Mouse (Mus musculus): ENCODE measurements around the gene Trp53rkb.
"Not testable (repeated sequence)": the region's sequence is repeated elsewhere in the genome, so short reads cannot be mapped to it uniquely, and the experiment has no call there.

DNA sequence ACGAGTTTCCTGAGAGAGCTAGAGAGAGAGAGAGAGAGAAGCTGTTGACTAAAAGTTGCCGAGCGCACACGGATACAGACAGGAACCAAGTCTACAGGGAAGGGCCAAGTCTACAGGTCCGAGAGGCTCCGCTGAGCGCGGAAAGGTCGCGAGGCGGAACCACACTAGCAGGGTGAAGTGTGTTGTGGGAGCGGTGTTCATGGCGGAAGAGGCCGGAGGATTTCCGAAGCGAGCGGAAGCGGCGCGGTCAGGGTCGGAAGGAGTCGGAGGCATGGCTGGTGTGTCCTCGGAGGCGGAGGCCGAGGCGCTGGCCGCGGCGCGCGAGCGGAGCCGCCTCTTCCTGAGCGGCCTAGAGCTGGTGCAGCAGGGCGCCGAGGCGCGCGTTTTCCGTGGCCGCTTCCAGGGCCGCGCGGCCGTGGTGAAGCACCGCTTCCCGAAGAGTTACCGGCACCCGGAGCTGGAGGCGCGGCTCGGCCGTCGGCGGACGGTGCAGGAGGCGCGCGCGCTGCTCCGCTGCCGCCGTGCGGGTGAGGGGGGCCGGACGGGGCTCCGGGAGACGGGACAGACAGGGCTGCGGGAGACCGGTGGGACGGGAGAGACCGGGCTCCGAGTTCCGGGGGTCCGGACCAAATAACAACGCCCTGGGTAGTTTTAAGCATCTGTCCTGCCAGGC lies 1.3 kb downstream of the Trp53rkb start:
- peak; percentile 58; the same call in 1 of the 2 replicates for TF ChIP-seq POLR2A (IDR thresholded peaks at IDR 0.05; ENCODE audit: borderline replicate concordance, insufficient read depth, low read length)
- not testable (repeated sequence) for TF ChIP-seq CTCF (IDR thresholded peaks at IDR 0.05; ENCODE audit: borderline replicate concordance, insufficient read depth, low read depth, low read length)

Measured in cerebellum, adult 2 months (tissue).